Mouse (Mus musculus): Measurements from ENCODE around the gene Fam25c.

DNA sequence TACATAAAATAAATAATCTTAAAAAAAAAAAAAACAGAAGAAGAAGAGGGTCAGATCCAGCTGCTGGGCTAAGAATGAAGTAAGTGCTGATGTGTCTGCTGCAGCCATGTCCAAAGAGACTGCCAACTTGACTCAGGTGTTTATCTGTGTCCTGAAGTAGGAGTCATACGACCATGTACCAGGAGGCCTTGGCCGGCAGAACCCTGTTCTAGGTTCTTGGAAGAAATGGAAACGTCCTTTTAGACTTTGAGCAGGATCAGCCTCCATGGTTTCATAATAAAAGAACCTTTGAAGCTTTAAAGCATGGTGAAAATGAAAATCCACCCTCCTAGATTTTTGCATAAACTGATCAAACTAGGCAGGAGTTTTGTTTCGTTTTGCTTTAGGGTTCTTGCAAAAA is 777 bp downstream of the Fam25c start:
- TF ChIP-seq POLR2A (IDR thresholded peaks at IDR 0.05; ENCODE audit: extremely low read depth, insufficient read depth, low read length) (no peak), CTCF (IDR thresholded peaks at IDR 0.05; ENCODE audit: extremely low read depth, insufficient read depth, low read length) (no peak)

Data from cortical plate, adult 2 months (tissue).